Mouse (Mus musculus): ENCODE results near the gene Ahr. TPM values are rescaled to one million over a fixed set of nuclear protein-coding genes. Genes with fewer than 3 reads are reported as not detected.

Gene Ahr
- total RNA-seq (2021), result 1 to 10 TPM; 1.1 to 1.7 TPM
- long read RNA-seq, experiment 1, full-length matches to known transcripts, result 3 of 3 reads
- long read RNA-seq, experiment 1, partial matches to known transcripts, result 0 of 3 reads
- long read RNA-seq, experiment 1, other reads (novel, unspliced or antisense), result 0 of 3 reads
- long read RNA-seq, experiment 2, full-length matches to known transcripts, result 1 of 1 reads
- long read RNA-seq, experiment 2, partial matches to known transcripts, result 0 of 1 reads
- long read RNA-seq, experiment 2, other reads (novel, unspliced or antisense), result 0 of 1 reads

DNA sequence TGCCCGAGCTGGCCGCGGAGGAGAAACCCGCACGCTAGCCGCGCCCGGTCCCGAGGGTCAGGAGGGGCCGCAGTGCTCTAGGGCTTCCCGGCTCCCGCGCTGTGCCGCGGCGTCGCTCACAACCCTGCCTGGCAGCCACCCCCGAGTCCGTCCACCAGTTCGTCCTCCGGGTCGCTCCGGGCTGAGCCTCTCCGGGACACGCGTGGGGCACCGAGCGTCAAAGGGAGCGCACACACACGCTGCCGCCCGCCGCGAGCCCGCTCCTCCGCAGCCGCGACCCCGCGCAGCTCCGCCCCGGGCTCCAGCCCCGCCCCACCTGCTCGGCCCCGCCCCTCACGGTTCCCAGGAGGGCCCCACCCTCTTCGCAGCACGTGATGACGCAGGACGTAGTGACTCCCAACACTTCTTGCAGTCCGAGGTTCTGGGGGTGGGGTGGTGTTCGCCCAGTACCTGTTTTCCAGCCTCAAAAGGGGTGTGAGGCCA, at the start of gene Ahr:
TSS of gene Ahr (minus strand) at position 285 of the 483 bp plus-strand sequence.
- peak; percentile 51 for DNase-seq (ENCODE audit: low spot score)

DNA sequence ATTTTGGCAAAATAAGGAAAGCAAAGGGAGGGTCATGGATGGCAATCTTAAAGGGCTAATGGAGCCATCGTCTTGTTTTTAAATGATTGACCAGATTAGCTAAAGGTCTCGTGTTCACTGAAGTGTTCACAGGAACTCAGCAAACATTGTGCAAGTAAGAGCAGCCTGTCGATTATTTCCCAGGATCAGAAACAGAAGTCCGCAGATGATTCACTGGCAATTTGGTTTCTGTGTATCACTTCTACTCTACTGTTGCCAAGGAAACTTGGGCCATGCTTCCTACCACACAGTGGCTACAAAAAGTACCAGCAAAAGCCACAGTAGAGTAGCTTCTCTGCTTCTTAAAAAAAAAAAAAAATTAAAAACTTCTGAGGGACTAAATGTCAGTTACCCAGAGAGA, 44.0 kb upstream of the Ahr start:
- no peak for DNase-seq (ENCODE audit: low spot score)

DNA sequence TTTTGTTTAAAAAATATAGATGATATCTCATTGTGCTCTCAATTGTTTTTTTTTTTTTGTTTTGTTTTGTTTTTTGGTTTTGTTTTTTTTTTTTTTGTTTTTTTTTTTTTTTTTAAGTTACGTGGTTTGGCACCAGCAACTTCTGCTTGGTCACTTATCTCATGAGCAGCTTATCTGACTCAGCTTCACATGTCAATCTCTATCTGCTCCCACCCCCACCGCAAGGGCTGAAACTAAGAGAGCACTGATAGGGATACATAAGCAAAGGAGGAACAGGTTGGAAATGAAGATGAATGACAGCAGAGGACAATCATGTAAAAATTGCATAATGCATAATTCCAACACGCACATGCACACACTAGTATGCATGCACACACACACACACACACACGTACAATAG, 41.3 kb upstream of the Ahr start:
- no peak for DNase-seq (ENCODE audit: low spot score)

DNA sequence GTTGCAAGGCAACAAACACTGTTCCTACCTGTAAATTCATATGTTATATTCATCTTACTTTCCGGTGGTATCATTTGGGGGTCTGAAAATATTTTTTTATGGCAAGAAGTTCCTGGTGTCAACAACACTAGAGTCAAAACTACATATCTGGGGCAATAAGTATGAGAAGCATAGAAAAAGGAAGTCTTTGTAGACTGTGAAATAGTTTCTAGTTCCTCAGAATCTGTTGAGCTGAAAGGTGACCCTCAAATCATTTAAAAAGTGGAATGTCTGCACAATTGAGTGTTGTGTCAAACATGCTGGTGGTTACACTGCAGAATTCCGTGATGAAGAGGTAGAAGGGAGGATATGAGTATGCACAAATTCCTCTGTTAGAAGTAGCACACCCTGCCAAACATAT, 38.9 kb upstream of the Ahr start:
- DNase-seq (ENCODE audit: low spot score), result no peak

DNA sequence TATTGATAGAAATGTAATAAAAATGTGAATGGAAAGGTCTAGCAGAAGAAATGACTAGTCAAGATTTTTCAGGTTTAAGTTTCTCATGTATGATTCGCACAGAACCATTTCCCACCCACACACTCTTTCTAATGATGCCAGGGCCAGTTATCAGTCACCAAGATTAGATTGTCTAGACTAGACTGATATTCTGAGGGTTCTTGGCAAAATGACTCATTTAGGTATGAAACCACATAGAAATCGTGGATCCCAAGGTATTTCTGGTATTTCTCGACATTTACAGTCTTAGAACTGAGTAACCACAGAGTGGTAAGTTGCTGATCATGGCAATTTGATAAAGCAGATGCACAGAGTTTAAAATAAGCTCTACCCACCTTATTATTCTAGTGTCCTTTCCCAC, 28.0 kb upstream of the Ahr start:
- DNase-seq (ENCODE audit: low spot score), result no peak

DNA sequence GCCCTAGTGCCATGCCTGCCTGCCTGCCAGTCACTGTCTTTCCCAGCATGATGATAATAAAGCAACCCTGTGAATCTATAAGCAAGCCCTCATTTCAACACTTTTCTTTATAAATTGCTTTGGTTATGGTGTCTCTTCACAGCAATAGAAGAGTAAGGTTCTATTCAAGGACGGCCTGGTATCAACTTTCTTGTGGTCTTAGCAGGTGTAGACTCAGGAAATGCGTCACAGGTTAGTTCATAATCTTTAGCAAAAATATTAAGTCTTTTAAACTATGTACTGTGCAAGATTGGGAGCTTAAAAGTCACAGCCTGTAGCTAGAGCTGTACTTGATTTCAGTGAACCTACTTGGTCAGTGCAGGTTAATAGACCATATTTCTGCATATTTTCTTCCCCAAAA, 24.0 kb upstream of the Ahr start:
- no peak for DNase-seq (ENCODE audit: low spot score)

DNA sequence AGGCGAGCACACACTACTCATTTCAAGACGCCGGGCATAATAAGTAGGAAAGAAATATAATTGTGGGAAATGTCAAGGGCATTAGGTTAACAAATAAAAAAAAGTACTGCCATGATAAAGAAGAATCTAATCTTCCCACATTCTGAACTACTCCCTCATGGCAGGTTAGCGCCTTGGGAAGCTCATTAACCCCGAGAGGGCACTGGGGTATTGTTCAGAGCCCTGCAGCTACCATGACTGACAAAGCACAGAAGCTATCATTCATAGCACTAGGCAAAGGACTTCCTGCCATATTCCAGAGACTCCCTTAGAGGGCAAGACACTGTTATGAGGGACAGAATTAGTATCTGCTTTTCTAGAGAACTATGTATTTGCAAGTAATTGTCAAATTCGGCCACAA, 21.1 kb upstream of the Ahr start:
- no peak for DNase-seq (ENCODE audit: low spot score)

DNA sequence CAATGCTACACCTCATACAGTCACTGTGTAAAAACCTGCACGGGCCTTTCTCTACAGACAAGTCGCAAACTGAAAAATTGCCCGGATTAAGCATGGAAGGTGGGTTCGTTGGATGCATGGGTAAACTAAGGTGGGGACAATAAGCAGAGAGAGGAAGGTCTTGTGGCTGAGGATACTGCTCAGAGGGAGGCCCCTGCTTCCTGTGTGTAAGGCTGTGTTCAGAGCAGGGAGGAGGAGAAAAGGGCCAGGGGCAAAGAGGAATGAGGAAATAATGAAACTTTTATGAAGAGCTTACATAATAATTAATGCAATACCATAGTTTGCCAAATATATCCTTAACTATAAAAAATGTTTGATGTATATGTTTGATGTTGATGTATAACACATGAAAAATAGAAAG, 19.5 kb upstream of the Ahr start:
- no peak for DNase-seq (ENCODE audit: low spot score)

DNA sequence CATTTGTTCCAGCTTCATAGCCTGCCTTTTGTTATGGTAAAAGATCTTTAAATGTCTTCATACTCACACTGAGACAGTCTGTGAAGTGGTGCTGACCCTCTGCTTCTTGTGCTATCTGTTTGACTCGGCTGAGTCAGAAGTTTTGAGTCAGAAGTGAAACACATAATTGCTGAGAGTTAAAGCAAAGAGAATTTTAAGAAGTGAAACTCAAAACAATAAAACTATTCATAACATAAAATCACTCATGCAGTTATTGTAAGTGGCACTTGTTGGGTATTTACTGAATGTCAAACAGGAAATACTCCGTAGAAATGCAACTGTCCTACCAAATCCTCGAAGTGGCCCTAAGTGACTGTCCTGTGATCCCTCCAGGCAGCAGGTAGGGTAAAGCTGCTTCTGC, 18.3 kb upstream of the Ahr start:
- no peak for DNase-seq (ENCODE audit: low spot score)

DNA sequence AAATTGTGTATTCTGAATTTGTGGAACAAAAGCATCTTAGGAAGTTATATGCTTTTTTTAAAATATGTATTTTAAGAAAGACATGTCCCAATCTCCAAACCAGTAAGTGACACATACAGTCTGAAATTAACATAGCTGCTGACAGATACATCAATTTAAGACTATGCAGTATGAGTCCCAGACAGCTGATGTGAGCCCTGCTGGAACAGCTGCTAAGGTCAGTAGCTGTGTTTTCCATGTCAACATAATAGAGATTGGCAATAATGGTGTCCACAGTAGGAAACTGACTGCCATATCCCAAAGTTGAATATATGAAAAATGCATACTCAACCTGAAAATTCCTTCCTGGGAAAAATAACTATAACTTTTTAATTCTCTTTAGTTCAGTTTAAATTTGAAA, 15.5 kb upstream of the Ahr start:
- DNase-seq (ENCODE audit: low spot score), result no peak

DNA sequence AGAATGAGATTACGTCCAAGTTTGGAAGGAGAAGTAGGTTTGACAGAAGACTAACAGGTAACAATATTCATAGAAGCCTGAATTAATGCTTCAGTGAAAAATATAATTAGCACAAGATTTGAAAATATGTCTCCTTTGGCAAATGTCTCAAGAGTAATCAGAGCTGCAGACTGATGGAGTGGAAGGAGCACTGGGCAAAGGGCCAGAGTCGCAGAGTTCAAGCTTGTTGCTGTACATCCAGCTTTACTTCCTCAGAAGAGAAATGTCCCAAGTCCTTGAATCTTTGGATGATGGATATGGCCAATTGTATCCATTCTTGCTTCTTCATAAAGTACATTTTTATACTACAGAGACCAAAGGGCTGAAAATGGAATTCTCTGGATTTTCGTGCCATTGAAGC, 8.0 kb upstream of the Ahr start:
- DNase-seq (ENCODE audit: low spot score), result no peak

DNA sequence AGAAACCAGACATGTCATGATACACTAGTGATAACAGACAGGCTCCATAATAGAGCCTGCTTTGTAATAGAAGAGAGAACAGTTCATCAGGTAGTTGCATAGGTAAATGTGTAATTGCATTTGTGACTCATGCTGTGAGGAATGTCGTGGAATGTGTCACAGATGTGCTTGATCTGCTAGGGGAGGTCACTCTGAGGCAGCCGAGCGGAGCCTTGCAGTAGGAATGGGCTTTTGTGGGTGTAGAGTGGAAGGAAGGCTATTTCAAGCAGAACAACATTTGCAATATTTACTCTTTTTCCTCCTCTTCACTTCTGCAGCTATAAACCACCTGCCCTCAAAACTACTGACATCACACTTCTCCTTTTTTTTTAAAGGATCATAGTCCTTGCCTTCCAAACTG, 4.0 kb upstream of the Ahr start:
- no peak for DNase-seq (ENCODE audit: low spot score)

DNA sequence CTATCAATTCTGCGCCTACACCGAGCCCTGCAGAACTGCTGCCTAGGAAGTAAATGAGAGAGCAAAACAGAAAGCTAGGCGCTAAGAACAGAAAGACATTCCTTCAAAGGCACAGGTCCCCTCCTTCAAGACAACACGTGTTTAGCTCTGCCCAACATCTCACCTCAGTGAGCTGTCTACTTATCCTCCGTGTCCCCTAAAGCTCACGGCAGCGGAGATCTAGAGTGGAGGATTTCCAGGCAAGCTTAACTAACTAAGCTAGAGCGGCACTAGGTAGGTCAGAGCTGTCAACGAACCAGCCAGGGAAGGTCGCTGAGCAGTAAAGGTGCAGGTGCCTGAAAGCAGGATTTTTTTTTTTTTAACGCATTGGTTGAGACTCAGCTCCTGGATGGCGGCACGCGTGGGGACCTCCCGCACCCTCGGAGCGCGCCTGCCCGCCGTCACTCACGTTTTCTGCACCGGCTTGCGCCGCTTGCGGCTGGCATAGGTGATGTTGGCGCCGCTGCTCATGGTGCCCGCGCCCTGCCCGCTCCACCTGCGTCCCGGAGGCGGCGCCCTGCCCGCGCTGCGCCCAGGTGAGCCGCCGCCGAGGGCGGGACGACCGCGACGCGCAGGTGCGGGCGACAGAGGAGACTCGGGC, 604 bp downstream of the Ahr start:
- no peak for DNase-seq (ENCODE audit: low spot score)

DNA sequence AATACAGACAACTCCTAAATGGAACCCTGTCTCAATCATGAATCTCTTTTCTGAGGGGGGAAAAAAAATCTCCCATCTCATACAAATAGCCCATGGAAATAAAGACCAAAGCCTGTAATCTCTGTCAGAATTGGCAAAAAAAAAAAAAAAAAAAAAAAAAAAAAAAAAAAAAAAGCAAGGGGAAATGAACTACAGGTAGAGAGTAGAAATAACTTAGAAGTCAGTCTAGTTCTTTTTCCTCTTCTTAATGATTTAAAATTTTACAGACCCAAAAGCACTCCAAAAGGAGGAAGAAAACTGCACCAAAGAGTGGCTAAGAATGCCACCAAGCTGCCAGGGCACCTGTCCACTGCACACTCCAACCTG, 1.1 kb downstream of the Ahr start:
- no peak for DNase-seq (ENCODE audit: low spot score)

DNA sequence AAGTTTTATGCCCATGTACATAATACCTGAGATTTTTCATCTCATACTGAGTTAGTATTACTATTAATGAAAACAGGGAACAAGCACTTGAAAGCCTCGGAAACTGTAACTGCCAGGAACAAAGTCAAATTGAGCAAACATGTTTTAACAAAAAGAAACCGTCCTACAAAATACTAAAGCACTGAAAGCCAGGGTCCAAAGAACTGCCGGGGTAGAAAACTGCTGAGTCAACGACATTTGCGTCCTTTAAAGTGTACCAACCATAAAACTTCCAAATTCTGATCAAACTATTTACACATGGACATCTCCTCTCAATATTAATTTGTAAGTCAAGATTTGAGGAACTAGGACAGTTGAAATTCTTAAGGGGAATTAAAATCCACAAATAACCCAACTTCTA, 1.7 kb downstream of the Ahr start:
- DNase-seq (ENCODE audit: low spot score), result no peak

DNA sequence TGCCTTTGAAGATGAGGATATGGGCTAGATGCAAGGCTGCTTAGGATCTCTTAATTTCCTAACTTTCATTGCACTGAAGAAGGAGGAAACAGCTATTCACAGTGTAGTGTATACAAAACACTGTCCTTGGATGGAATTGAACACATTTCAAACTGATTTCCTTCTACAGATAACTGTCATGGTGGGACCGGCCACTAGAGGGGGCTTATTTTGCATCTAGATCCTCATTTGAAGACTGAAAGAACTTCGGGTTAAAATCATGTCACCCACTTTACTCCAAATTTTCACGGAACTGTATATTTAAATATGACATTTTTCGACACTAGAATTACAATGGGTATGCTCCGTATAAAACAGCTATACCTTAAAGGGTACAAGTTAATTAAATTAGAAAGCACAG, 2.7 kb downstream of the Ahr start:
- DNase-seq (ENCODE audit: low spot score), result peak; percentile 51

DNA sequence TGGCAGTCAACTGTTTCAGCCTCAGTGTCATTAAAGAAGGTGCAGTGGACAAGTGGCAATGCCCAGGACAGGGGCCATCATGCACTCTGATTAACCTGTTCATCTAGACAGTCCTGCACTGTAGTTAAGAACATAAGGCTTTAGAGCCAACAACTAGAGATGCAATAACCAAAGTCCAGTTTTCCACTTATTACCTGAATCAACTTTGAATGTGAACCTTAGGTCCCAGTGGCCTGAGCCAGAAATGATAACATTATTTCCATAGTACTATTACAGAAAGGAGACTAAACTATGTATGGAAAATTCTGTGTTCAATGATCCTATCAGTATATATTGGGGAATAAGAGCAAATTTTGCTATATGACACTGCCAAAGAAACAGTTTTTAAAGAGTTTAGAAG, 4.3 kb downstream of the Ahr start:
- no peak for DNase-seq (ENCODE audit: low spot score)

DNA sequence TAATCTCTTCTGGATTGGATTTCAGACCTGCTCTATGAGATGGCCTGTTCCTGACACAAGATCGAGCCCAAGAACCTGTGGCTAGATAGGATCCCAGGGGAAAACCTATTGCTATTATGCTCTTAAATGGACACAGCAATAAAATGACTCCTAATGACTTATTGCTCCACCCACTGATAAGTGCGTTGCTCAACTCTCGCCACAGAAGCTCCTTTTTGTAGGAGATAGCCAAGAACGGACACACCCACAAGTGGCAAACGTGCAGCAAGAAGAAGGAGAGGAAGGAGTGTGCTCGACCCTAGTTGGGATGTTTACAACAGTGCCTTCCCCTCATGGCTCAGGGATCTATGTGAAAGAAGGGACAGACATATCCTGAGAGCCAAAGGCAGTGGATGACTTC, 7.4 kb downstream of the Ahr start:
- no peak for DNase-seq (ENCODE audit: low spot score)

DNA sequence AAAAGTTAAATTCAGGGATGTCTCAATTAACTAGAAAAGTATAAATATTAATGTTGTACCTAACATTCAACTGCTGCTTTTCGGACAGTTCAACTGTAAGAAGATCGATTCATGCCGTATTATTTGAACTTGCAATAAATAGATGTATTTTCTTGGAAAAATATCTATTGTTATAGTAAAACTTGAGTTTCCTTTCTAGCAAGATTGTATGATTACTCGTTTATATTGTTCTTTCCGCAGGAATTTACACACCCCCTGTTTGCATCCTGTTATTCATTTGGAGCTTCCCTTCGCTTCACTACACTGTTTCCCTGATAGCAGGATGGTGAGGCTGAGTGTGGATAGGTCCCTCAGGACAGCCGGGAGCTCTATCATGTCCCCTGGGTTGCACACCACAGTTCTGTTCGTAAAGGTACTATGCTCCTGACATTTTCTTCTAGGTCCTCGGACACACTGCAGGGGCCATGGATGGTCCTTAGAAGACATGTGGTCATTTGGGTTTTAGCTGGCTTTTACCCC, 12.2 kb downstream of the Ahr start:
- DNase-seq (ENCODE audit: low spot score), result no peak

DNA sequence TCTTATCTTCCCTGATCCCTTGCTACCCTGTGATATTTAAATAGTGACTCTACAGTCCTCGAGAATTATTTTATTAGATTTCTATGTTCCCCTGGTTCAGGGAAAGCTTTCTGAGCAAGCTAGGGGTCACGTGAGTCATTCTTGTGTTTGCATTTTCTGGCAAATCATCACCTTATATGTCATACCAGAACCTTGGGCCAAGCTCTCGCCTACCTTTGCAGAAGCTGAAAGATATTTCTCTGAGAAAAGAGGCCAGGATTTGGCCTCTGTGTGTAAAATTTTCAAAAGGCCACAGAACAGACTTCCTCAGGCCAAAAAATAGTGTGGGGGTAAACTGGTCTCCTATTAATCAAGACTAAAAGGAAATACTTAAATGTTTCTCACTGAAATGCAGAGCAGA, 19.2 kb downstream of the Ahr start:
- DNase-seq (ENCODE audit: low spot score), result no peak

DNA sequence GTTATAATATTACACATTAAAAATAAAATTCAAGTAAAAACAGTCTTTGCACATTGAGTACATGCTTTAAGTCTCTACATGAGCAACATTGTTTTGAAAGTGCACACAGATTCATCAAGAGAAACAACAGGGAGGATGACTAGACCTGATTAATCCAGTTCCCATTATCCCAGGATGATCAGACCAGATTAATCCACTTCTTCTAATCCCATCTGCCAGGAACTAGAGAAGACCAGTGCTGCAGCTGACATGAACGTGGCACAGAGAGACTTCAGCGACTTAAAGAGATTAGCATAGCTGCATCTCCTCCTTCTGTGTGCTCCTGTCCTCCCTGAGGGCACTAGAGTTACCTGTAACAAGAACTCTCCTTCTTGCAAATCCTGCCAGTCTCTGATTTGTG, 20.2 kb downstream of the Ahr start:
- DNase-seq (ENCODE audit: low spot score), result no peak

DNA sequence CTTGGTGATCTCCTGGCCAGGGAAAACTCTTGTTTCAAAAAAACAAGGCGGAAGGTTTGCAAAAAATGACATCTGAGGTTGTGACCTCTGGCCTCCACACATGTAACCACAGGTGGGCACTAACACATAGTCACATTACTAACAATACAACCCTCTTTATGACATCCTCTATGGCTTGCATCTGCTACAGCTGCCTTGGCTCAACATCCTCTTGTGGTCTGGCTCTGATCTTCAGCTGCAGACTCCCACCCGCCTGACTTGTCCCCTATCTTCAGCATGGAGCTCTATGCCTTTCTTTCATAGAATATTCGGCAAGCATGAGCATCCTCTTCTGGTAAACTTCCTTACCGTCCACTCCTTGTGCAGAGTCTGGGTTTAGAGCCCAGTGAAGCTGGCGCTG, 24.1 kb downstream of the Ahr start:
- no peak for DNase-seq (ENCODE audit: low spot score)

DNA sequence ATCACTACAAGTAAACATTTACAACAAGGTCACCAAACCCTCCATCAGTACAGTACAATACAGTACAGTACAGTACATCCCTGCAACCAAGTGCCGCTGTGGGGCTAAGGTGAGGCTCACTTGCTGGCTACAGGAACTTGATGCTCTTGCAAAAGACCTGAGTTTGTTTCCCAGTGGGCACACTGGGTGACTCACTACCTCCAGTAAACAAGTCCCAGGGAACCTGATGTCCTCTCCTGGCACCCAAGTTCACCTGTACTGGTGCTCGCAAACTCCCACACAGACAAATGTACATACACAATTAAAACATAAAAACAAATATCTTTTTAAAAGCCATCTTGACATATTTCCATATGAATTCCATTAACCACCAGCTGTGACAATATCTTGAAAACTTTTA, 28.5 kb downstream of the Ahr start:
- no peak for DNase-seq (ENCODE audit: low spot score)

Data from gastrocnemius, adult 18-20 months (tissue).